ENCODE assay signal across 8 mouse cellular contexts in genomic region chr19:61227941-61228701, GRCm38 (mm10). TPM values are rescaled to one million over a fixed set of nuclear protein-coding genes. Genes with fewer than 3 reads are reported as not detected.
DNase-seq lines count a peak whose midpoint lies in the region; ATAC-seq and TF ChIP-seq lines count a peak whose summit lies in the region.

TSS of gene Csf2ra (minus strand) at chr19:61228429.

- no peak within 1 kb of the TSS for H3K27ac ChIP-seq in kidney, adult 2 months (ENCODE audit: insufficient read depth, low read depth, low read length)
- peak within 1 kb of the TSS; percentile 84; the same call in 1 of the 2 replicates for H3K27ac ChIP-seq in limb, embryonic 13.5 days
- peak within 1 kb of the TSS; percentile 88 for H3K27ac ChIP-seq in midbrain, embryonic 13.5 days

- DNase-seq in layer of hippocampus, adult 11-12 months (ENCODE audit: low spot score) = peak; percentile 47
- no peak for DNase-seq in layer of hippocampus, adult 9-10 months (ENCODE audit: low spot score)
- DNase-seq in cerebellum, adult 9-11 months = peak; percentile 72
- no peak for DNase-seq in gonadal fat pad, adult 2 months (ENCODE audit: low read depth)
- peak; percentile 12 for DNase-seq in kidney, adult 2 months
- peak; percentile 64 for DNase-seq in testis, postnatal 14 days (ENCODE audit: low spot score)

- peak within 1 kb of the TSS; percentile 65 for H3K4me2 ChIP-seq in limb, embryonic 13.5 days (replicated peaks)
- H3K4me2 ChIP-seq in midbrain, embryonic 13.5 days (replicated peaks) = peak within 1 kb of the TSS; percentile 58

- no peak for ATAC-seq in limb, embryonic 13.5 days (ENCODE audit: low FRiP score, low read depth)
- peak; percentile 2; the same call in 1 of the 2 replicates for ATAC-seq in midbrain, embryonic 13.5 days

- no peaks in the 10 kb centered on the region for H3K9me3 ChIP-seq in limb, embryonic 13.5 days
- H3K9me3 ChIP-seq in midbrain, embryonic 13.5 days = no peaks in the 10 kb centered on the region

- peak within 1 kb of the TSS; percentile 53; the same call in 1 of the 2 replicates for H3K9ac ChIP-seq in limb, embryonic 13.5 days
- peak within 1 kb of the TSS; percentile 55 for H3K9ac ChIP-seq in midbrain, embryonic 13.5 days (replicated peaks)

- no peaks in the 10 kb centered on the region for H3K36me3 ChIP-seq in kidney, adult 2 months (ENCODE audit: control insufficient read depth, insufficient read depth, low read length)
- H3K36me3 ChIP-seq in limb, embryonic 13.5 days = no peaks in the 10 kb centered on the region
- no peaks in the 10 kb centered on the region for H3K36me3 ChIP-seq in midbrain, embryonic 13.5 days

- no peak for TF ChIP-seq POLR2A in kidney, adult 2 months (IDR thresholded peaks at IDR 0.05; ENCODE audit: low read depth, low read length)

- H3K27me3 ChIP-seq in kidney, adult 2 months (replicated peaks; ENCODE audit: control insufficient read depth, insufficient read depth, low read length) = no peaks in the 10 kb centered on the region
- no peaks in the 10 kb centered on the region for H3K27me3 ChIP-seq in limb, embryonic 13.5 days
- H3K27me3 ChIP-seq in midbrain, embryonic 13.5 days = no peaks in the 10 kb centered on the region

- TF ChIP-seq CTCF in kidney, adult 2 months (conservative IDR thresholded peaks at IDR 0.05; ENCODE audit: insufficient read depth, insufficient read length, low read depth, low read length) = no peak

- no peaks in the 10 kb centered on the region for H3K4me1 ChIP-seq in kidney, adult 2 months (ENCODE audit: control insufficient read depth, insufficient read depth, low read length)
- no peaks in the 10 kb centered on the region for H3K4me1 ChIP-seq in limb, embryonic 13.5 days
- no peaks in the 10 kb centered on the region for H3K4me1 ChIP-seq in midbrain, embryonic 13.5 days (replicated peaks)

- H3K4me3 ChIP-seq in kidney, adult 2 months (ENCODE audit: insufficient read depth, low read depth, low read length) = peak within 1 kb of the TSS; percentile 71
- H3K4me3 ChIP-seq in limb, embryonic 13.5 days = peak within 1 kb of the TSS; percentile 58
- H3K4me3 ChIP-seq in midbrain, embryonic 13.5 days (replicated peaks) = peak within 1 kb of the TSS; percentile 58

- 56% methylated on average over 36 of the region's 36 CpGs for WGBS in kidney, adult 2 months
- WGBS in limb, embryonic 13.5 days = 57% methylated on average over 36 of the region's 36 CpGs
- 57% methylated on average over 36 of the region's 36 CpGs for WGBS in midbrain, embryonic 13.5 days

RNA-seq across cellular contexts. Expression of gene Csf2ra, which starts in this region (rescaled TPM):
- 108 and 120 TPM in 2 replicates for polyA plus RNA-seq in gonadal fat pad, adult 2 months (2012; rRNA removed)
- polyA plus RNA-seq in kidney, adult 2 months (2012; rRNA removed) = 63.7 and 70.5 TPM in 2 replicates
- polyA plus RNA-seq in limb, embryonic 13.5 days (2015; fragmentation: Nextera tagmentation; extraction: Ambion mirVana) = 36.7 and 37.3 TPM in 2 replicates
- polyA plus RNA-seq in midbrain, embryonic 13.5 days (2015; fragmentation: Nextera tagmentation; extraction: Ambion mirVana) = 38.3 and 41.5 TPM in 2 replicates

Comparison
In these comparisons a context has a peak if more than half of its experiments do, and no peak if none do; other contexts are left out.
1. DNase-seq: peak in layer of hippocampus, adult 11-12 months (single experiment), cerebellum, adult 9-11 months (single experiment), kidney, adult 2 months (single experiment) and testis, postnatal 14 days (single experiment); none in layer of hippocampus, adult 9-10 months (single experiment) and gonadal fat pad, adult 2 months (single experiment).
2. Peak in every context shown above with its lines, with median percentiles within 50 percentile points of each other: H3K4me3 ChIP-seq.